Mouse (Mus musculus) E14TG2a.4 (cell line): ENCODE data around the gene Dcaf7.

Experiments used
- CTCF ChIP-seq: conservative IDR thresholded peaks from 2 replicates; pipeline ENCODE4 v1.5.1; 2014; ENCODE audit warnings: low read length
- NANOG ChIP-seq: IDR thresholded peaks from 2 replicates; pipeline ENCODE4 v1.6.1; 2014; ENCODE audit warnings: borderline replicate concordance, low read length, mixed read lengths

- no peak for TF ChIP-seq CTCF
- no peak for TF ChIP-seq NANOG
These were observed 20.2 kb upstream of the Dcaf7 start for GRCm38 (mm10) chr11:106016440-106016839.
